Mouse (Mus musculus) cerebellum, adult 2 months (tissue): ENCODE data around the gene Olfr523. TPM values are rescaled to one million over a fixed set of nuclear protein-coding genes. Genes with fewer than 3 reads are reported as not detected.
A peak's percentile ranks its signal among the peaks of the same experiment; 100 is the strongest.

Source experiments
- DNase-seq, 2 experiments: peaks; one replicate each; pipeline ENCODE4 v3.0.0; 2021
- H3K27ac ChIP-seq: fragments of 200-500 bp; 2 replicates; pipeline ENCODE4 v1.5.1; 2012; ENCODE audit warnings: low read length, control low read depth, inconsistent platforms; ENCODE audit not compliant: insufficient read depth
- H3K27me3 ChIP-seq: fragments of 200-500 bp; 2 replicates; pipeline ENCODE4 v1.6.1; 2012; ENCODE audit warnings: inconsistent platforms, mild to moderate bottlenecking, low read length, moderate library complexity; ENCODE audit not compliant: control insufficient read depth, insufficient read depth
- H3K4me1 ChIP-seq: fragments of 200-500 bp; 2 replicates; pipeline ENCODE4 v1.6.1; 2011; ENCODE audit warnings: low read length; ENCODE audit not compliant: control insufficient read depth, insufficient read depth
- H3K4me3 ChIP-seq: fragments of 200-500 bp; replicated peaks from 2 replicates; pipeline ENCODE3; 2011; ENCODE audit warnings: mild to moderate bottlenecking, low read depth, low read length, control low read depth; ENCODE audit not compliant: insufficient read depth
- CTCF ChIP-seq: fragments of 200-500 bp; IDR thresholded peaks from 2 replicates; pipeline ENCODE4 v1.5.1; 2011; ENCODE audit warnings: low read depth, mild to moderate bottlenecking, control low read depth, low read length, moderate library complexity, borderline replicate concordance; ENCODE audit not compliant: insufficient read depth
- POLR2A ChIP-seq: fragments of 200-500 bp; IDR thresholded peaks from 2 replicates; pipeline ENCODE4 v1.6.1; 2011; ENCODE audit warnings: low read length, control low read depth, borderline replicate concordance; ENCODE audit not compliant: insufficient read depth
- WGBS: fragments of 180-500 bp; shearing (Covaris S2); methylation state at CpG from one replicate; pipeline ENCODE4 v1.1.7; 2018; 5-methylcytosine and 5-hydroxymethylcytosine counted together
- polyA plus RNA-seq: library from polyadenylated mRNA; depleted of rRNA; stranded (reverse); fragments of >200 nt; gene quantifications from 2 replicates; pipeline ENCODE4 v1.2.3, GENCODE M21; 2012

The Olfr523 gene
- polyA plus RNA-seq, 1 experiment, result 0.10 TPM

- WGBS, result 88% methylated on average over 4 of the region's 4 CpGs
- Histone ChIP-seq H3K27me3 (no peaks in the 10 kb centered on the region), H3K4me1 (no peaks in the 10 kb centered on the region), H3K4me3 (no peak overlapping the region), H3K27ac (no peak overlapping the region)
- TF ChIP-seq CTCF, result no peak
- TF ChIP-seq POLR2A, result no peak
- no peak for DNase-seq
These were observed 11.2 kb downstream of the Olfr523 start for GRCm38 (mm10) chr7:140184206-140184605.

GRCm38 (mm10) chr7:140186646-140187620 is 13.9 kb downstream of the Olfr523 start:
- Histone ChIP-seq H3K27ac (no peak overlapping the region), H3K27me3 (no peaks in the 10 kb centered on the region), H3K4me1 (no peaks in the 10 kb centered on the region), H3K4me3 (no peak overlapping the region)
- no peak for DNase-seq
- TF ChIP-seq POLR2A, result no peak
- peak; percentile 15; the same call in 1 of the 2 replicates for TF ChIP-seq CTCF
- 57% methylated on average over 18 of the region's 18 CpGs for WGBS

GRCm38 (mm10) chr7:140187721-140188390 is 14.8 kb downstream of the Olfr523 start:
- Histone ChIP-seq H3K27me3 (no peaks in the 10 kb centered on the region), H3K27ac (no peak overlapping the region), H3K4me1 (no peaks in the 10 kb centered on the region), H3K4me3 (no peak overlapping the region)
- WGBS, result 62% methylated on average over 7 of the region's 7 CpGs
- TF ChIP-seq CTCF (no peak), POLR2A (no peak)
- no peak for DNase-seq

- no peak overlapping the region for H3K27ac ChIP-seq
- DNase-seq, result no peak
- 63% methylated on average over 4 of the region's 4 CpGs for WGBS
- no peaks in the 10 kb centered on the region for H3K4me1 ChIP-seq
- TF ChIP-seq CTCF, result peak; percentile 25; the same call in 1 of the 2 replicates
- no peak for TF ChIP-seq POLR2A
- no peak overlapping the region for H3K4me3 ChIP-seq
- H3K27me3 ChIP-seq, result no peaks in the 10 kb centered on the region
These were observed 15.6 kb downstream of the Olfr523 start for GRCm38 (mm10) chr7:140188391-140189328.

DNA sequence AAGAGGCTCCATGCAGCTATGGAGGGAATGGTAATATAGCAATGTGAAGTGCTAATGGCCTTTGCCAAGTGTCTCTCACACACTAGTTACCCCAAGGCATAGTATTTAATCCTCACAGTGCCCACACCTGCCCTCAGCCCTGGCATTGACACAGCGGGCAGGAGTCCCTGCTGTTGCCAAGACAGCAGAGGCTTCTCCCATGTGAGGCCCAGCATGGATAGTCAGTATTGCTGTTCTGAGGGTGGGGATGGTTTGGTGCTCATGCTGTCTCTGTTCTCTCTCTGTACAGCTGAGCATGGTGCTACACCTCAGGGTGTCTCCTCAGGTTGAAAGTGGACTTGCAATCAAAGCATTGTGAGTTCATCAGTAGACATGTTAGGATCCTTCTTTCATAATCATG is 17.4 kb downstream of the Olfr523 start:
- WGBS, result 52% methylated on average over 1 of the region's 1 CpGs
- Histone ChIP-seq H3K27ac (no peak overlapping the region), H3K4me1 (no peaks in the 10 kb centered on the region), H3K4me3 (no peak overlapping the region), H3K27me3 (no peaks in the 10 kb centered on the region)
- DNase-seq, result no peak
- no peak for TF ChIP-seq POLR2A

GRCm38 (mm10) chr7:140192445-140192844 is 19.4 kb downstream of the Olfr523 start:
- Histone ChIP-seq H3K4me1 (no peaks in the 10 kb centered on the region), H3K4me3 (no peak overlapping the region), H3K27ac (no peak overlapping the region), H3K27me3 (no peaks in the 10 kb centered on the region)
- DNase-seq, result no peak
- 50% methylated on average over 2 of the region's 2 CpGs for WGBS
- TF ChIP-seq CTCF (no peak), POLR2A (no peak)

- H3K4me1 ChIP-seq, result no peaks in the 10 kb centered on the region
- TF ChIP-seq CTCF (no peak), POLR2A (no peak)
- no peak for DNase-seq
- H3K4me3 ChIP-seq, result no peak overlapping the region
- no peaks in the 10 kb centered on the region for H3K27me3 ChIP-seq
- 78% methylated on average over 2 of the region's 2 CpGs for WGBS
- no peak overlapping the region for H3K27ac ChIP-seq
These were observed 19.8 kb downstream of the Olfr523 start for GRCm38 (mm10) chr7:140192851-140193250.
